Mouse (Mus musculus): ENCODE results near the gene Pnpla8.

Gene Pnpla8

DNA sequence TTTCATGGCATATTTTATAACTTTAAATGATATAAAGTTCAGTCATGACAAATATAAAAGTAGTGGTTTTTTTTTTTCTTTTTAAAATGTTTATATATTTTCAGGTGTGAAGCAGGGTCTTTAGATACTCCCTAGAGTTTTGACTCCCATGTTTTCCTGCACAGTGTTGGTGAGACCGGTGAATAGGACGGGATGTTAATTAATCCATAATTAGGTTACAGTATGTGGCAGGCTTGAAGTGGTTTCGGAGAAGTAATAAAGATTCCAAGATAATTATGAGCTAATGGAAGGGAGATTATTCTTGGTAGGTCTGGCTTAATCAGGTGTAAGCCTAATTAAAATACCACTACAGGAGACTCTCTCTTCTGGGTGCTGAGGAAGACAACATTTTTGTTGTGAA lies 125.0 kb downstream of the Pnpla8 start:
- DNase-seq (ENCODE audit: low spot score in 2 of 2): no peak

DNA sequence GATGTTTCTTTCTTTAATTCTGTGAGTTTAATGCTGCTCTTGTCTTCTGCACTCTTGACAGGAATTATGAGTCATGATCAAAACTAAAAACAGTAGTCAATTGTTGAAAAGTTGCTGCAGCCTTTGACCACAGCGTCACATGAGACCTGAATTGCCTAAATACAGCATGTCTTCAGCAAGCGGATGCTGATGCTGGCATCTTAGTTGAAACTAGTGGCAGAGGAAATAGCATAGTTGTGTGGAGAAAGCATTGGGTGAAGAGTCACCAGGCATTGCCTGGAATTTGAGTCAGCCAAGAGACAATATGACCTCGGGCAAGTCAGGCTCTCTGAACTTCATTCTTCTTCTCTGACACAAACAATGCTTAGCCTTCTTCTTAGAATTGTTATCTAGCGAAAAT lies 133.9 kb downstream of the Pnpla8 start:
- no peak for DNase-seq (ENCODE audit: low spot score in 2 of 2)

DNA sequence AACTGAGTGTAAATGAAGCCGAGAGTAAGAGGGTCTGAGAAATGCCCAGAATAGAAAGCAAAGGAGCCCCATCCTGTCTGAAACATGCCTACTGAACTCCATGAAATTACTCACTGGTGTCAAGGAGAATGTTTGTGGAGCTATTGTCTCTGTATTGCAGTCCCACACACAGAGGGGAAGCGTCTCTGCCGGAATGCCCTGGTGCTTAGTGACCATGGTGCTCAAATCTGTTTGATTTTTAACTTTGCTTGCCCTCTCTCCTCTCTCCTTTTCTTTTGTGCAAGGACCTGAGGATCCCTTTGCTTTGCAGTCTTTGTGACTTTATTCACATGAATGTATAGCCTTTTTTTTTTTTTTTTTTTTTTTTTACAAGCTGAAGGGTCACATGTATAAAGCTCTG lies 136.3 kb downstream of the Pnpla8 start:
- DNase-seq (ENCODE audit: low spot score in 2 of 2): no peak

GRCm38 (mm10) chr12:44357881-44358280 lies 136.7 kb downstream of the Pnpla8 start:
- DNase-seq (ENCODE audit: low spot score in 2 of 2): no peak

DNA sequence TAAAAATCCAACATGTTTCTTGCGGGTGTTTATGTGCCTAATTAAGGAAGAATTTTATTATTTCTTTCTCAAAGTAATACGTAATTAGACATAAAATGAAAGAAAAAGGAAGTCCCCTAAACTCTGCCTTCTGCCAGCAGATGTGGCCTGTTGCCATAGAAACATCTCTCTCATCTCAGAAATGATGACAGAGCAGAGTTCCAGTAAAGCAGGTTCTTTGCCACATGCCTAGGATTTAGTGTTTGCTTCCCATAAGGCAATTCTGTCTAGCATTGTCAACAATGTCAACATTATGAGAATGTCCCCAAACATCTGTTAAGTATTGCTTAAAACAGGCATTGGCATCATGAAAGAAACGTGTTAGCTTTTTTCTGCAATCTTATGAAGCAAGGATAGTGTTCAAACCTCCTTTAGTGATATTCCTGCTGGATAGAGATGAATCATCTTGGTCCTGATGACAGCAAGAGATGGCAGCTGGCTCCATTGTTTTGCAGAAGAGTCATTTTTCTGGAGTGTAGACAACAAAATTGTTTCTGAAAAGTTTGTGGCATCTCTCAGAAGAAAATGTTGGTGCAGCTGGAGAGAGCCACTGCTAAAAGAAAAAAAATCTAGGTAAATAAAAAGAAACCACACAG lies 150.0 kb downstream of the Pnpla8 start:
- DNase-seq (ENCODE audit: low spot score in 2 of 2): no peak

Data from right cerebral cortex, adult 2 months (tissue).